Comparison of ENCODE assay signal across 10 mouse cellular contexts in genomic region chr13:99018526-99019201, GRCm38 (mm10). TPM values are rescaled to one million over a fixed set of nuclear protein-coding genes. Genes with fewer than 3 reads are reported as not detected.
DNase-seq lines count a peak whose midpoint lies in the region; ATAC-seq lines count a peak whose summit lies in the region.
"Had no signal": no experiment of that assay in that cellular context is flagged by ENCODE, and none has a peak within 500 bp of the region (broad histone marks: within the 10 kb centered on the region; RNA-seq: fewer than 3 reads in every experiment).

No protein-coding gene starts in this region.

- H3K9ac ChIP-seq in forebrain, embryonic 15.5 days (replicated peaks): no peak overlapping the region
- H3K9ac ChIP-seq in stomach, embryonic 14.5 days (replicated peaks; ENCODE audit: low read depth, low read length): no peak overlapping the region

- no peak overlapping the region for H3K4me2 ChIP-seq in forebrain, embryonic 15.5 days (replicated peaks)
- H3K4me2 ChIP-seq in stomach, embryonic 14.5 days (replicated peaks; ENCODE audit: low read depth, low read length): no peak overlapping the region

- WGBS in forebrain, embryonic 10.5 days: 80% methylated on average over 15 of the region's 15 CpGs
- WGBS in forebrain, embryonic 15.5 days: 56% methylated on average over 15 of the region's 15 CpGs
- 58% methylated on average over 15 of the region's 15 CpGs for WGBS in stomach, embryonic 14.5 days

- intact Hi-C loops in heart, postnatal 10 days (cut with DNase I): no loop called here

- no peak for DNase-seq in forebrain, embryonic 10.5 days (ENCODE audit: extremely low spot score, low spot score)
- DNase-seq in embryo, embryonic 10 days (ENCODE audit: low spot score): peak; percentile 68
- peak; percentile 41 to 59 for DNase-seq in heart, postnatal 10 days
- peak; percentile 52 to 58 for DNase-seq in kidney, postnatal 36 days
- DNase-seq in cerebellum, adult 9-11 months: no peak
- DNase-seq in adipocyte (ENCODE audit: low spot score): no peak

- H3K27me3 ChIP-seq in forebrain, embryonic 10.5 days (ENCODE audit: poor library complexity, severe bottlenecking): no peaks in the 10 kb centered on the region
- no peaks in the 10 kb centered on the region for H3K27me3 ChIP-seq in forebrain, embryonic 15.5 days
- no peaks in the 10 kb centered on the region for H3K27me3 ChIP-seq in stomach, embryonic 14.5 days (ENCODE audit: control insufficient read depth, insufficient read depth, low read length)

- no peak overlapping the region for H3K4me3 ChIP-seq in forebrain, embryonic 10.5 days
- H3K4me3 ChIP-seq in forebrain, embryonic 15.5 days: no peak overlapping the region
- no peak overlapping the region for H3K4me3 ChIP-seq in stomach, embryonic 14.5 days (ENCODE audit: low read depth, low read length)
- H3K4me3 ChIP-seq: megakaryocyte, embryonic 14.5 days had no signal

- peaks cover 11% of the 10 kb centered on the region; the same call in 1 of the 2 replicates for H3K4me1 ChIP-seq in forebrain, embryonic 10.5 days
- peaks cover 3% of the 10 kb centered on the region; the same call in 1 of the 2 replicates for H3K4me1 ChIP-seq in forebrain, embryonic 15.5 days
- H3K4me1 ChIP-seq in stomach, embryonic 14.5 days (ENCODE audit: control insufficient read depth, insufficient read depth, low read length): no peaks in the 10 kb centered on the region

- H3K27ac ChIP-seq in forebrain, embryonic 10.5 days: peak overlapping the region; percentile 63
- no peak overlapping the region for H3K27ac ChIP-seq in forebrain, embryonic 15.5 days (replicated peaks)
- no peak overlapping the region for H3K27ac ChIP-seq in stomach, embryonic 14.5 days (ENCODE audit: low read length)

- H3K9me3 ChIP-seq in forebrain, embryonic 10.5 days: no peaks in the 10 kb centered on the region
- no peaks in the 10 kb centered on the region for H3K9me3 ChIP-seq in forebrain, embryonic 15.5 days
- H3K9me3 ChIP-seq in stomach, embryonic 14.5 days (ENCODE audit: control insufficient read depth, low read depth, low read length): no peaks in the 10 kb centered on the region

- H3K36me3 ChIP-seq in forebrain, embryonic 10.5 days (replicated peaks): no peaks in the 10 kb centered on the region
- H3K36me3 ChIP-seq in forebrain, embryonic 15.5 days: no peaks in the 10 kb centered on the region
- no peaks in the 10 kb centered on the region for H3K36me3 ChIP-seq in stomach, embryonic 14.5 days (ENCODE audit: control insufficient read depth, insufficient read depth, low read length)

- no peak for ATAC-seq in forebrain, embryonic 15.5 days (replicated peaks)
- peak; percentile 78; the same call in 1 of the 2 replicates for ATAC-seq in stomach, embryonic 14.5 days (ENCODE audit: insufficient number of reproducible peaks, insufficient read depth, low FRiP score, low read depth)

RNA-seq across cellular contexts. Expression of gene 1700024P04Rik, which starts 34.3 kb away (rescaled TPM):
- polyA plus RNA-seq in forebrain, embryonic 10.5 days (2016; fragmentation: Nextera tagmentation; extraction: Ambion mirVana): not detected in 2 replicates
- polyA plus RNA-seq in forebrain, embryonic 15.5 days (2015; fragmentation: Nextera tagmentation; extraction: Ambion mirVana): not detected in 2 replicates
- not detected for total RNA-seq in heart, postnatal 10 days (2021)
- polyA plus RNA-seq in stomach, embryonic 14.5 days (2014; fragmentation: Nextera tagmentation; extraction: Ambion mirVana): not detected in 2 replicates
- polyA plus RNA-seq: embryonic facial prominence, embryonic 11.5 days had no signal

Comparison
In these comparisons a context has a peak if more than half of its experiments do, and no peak if none do; other contexts are left out.
1. DNase-seq: peak in embryo, embryonic 10 days (single experiment), heart, postnatal 10 days (2 of 2) and kidney, postnatal 36 days (2 of 2); none in forebrain, embryonic 10.5 days (single experiment), cerebellum, adult 9-11 months (single experiment) and adipocyte (single experiment).